Mouse (Mus musculus) brain, embryonic 14.5 days (tissue): ENCODE measurements at regions not wholly inside any gene's neighbourhood (a gene's known extent, or its start where the extent isn't known, plus 50 kb on each side); places are given as distances from the start of the nearest gene placed in this dataset.

ENCODE experiments used
- CTCF ChIP-seq: fragments of 200-500 bp; IDR thresholded peaks from 2 replicates; pipeline ENCODE4 v1.5.1; 2012; ENCODE audit warnings: inconsistent platforms, mild to moderate bottlenecking, moderate library complexity, borderline replicate concordance; ENCODE audit not compliant: insufficient read depth, insufficient read length; ENCODE audit errors: extremely low read depth
- POLR2A ChIP-seq: fragments of 200-500 bp; IDR thresholded peaks from 2 replicates; pipeline ENCODE4 v1.6.1; 2012; ENCODE audit warnings: mild to moderate bottlenecking, inconsistent platforms, borderline replicate concordance; ENCODE audit not compliant: poor library complexity, insufficient read depth, insufficient read length, severe bottlenecking; ENCODE audit errors: extremely low read depth

DNA sequence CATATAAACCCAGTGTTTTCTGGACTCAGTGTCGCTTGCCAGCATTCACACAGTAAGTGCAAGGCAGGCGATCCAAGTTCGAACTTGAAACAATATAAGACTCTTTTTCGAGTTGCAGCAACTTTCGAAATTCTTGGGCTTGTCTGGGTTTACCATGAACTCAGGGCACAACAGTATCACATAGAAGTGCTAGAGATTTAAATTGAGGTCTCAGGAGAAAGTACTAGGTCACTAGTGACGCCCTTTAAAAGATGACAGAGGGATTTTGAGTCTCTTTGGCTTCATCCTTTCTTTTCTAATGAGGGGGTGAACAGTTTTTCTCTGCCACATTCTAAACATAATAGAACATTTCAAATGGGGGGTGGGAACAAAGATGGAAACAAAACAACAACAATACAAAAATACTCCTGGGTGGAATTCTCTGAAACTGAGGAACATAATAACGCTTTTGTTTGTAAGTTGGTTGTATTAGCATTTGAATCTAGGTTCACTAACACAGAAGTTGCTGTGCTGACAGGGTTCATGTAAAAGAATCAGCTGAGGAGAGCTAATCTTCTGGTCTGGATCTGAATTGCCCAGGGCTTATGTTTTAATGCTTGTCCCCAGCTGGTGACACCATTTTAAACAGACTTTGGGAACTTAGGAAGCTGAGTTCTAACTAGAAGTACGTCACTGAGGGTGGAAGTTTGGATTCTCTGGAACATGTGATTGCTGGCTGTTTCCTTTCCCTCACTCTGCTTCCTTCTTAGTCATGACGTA, 906.1 kb downstream of the Stpg2 start:
- TF ChIP-seq POLR2A (no peak), CTCF (no peak)
